Mouse (Mus musculus) megakaryocyte, embryonic 14.5 days (primary cell): ENCODE results near the gene Smarcd2.

ENCODE experiments used
- FLI1 ChIP-seq: IDR thresholded peaks from 2 replicates; pipeline ENCODE4 v1.6.1; 2012; ENCODE audit warnings: low read length, inconsistent platforms, mixed read lengths
- GATA1 ChIP-seq: IDR thresholded peaks from 3 replicates; pipeline ENCODE4 v1.6.1; 2012; ENCODE audit warnings: mixed read lengths, low read length, inconsistent platforms, borderline replicate concordance

GRCm38 (mm10) chr11:106301765-106302164, 29.0 kb upstream of the Smarcd2 start, which contains the start of gene Gh:
- TF ChIP-seq FLI1, result no peak
- no peak for TF ChIP-seq GATA1
